Mouse (Mus musculus) gonadal fat pad, adult 2 months (tissue): Measurements from ENCODE around the gene Gm7544. TPM values are rescaled to one million over a fixed set of nuclear protein-coding genes. Genes with fewer than 3 reads are reported as not detected.
"Not testable (repeated sequence)": the region's sequence is repeated elsewhere in the genome, so short reads cannot be mapped to it uniquely, and the experiment has no call there.

Experiments
- DNase-seq: peaks from one replicate; pipeline ENCODE4 v3.0.0-alpha.2; 2012; ENCODE audit warnings: low read depth
- polyA plus RNA-seq: library from polyadenylated mRNA; depleted of rRNA; stranded (reverse); fragments of >200 nt; gene quantifications from 2 replicates; pipeline ENCODE4 v1.2.3, GENCODE M21; 2012; rRNA removed

The Gm7544 gene
- polyA plus RNA-seq, 1 experiment: not detected

DNA sequence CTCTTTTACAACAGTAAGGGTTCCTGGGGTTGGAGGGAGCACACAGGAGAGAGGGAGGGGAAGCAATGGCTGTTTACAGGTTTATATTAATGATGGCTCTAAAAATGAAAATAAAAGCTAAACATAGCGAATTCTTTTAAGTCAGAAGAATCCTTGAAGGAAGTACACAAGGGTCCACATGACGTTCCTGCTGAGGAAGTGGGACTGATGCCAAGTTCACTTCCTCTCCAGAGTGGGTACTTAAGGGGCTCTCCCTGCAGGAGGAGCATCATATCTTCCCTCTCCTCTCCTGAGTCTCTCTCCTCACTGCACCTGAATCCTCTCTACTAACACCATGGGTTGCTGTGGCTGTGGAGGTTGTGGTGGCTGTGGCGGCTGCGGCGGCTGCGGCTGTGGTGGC, 31.2 kb downstream of the Gm7544 start, which contains the start of gene A030014E15Rik:
Gene A030014E15Rik (plus strand): TSS at position 268 of the 400 bp plus-strand sequence.
- DNase-seq: no peak

DNA sequence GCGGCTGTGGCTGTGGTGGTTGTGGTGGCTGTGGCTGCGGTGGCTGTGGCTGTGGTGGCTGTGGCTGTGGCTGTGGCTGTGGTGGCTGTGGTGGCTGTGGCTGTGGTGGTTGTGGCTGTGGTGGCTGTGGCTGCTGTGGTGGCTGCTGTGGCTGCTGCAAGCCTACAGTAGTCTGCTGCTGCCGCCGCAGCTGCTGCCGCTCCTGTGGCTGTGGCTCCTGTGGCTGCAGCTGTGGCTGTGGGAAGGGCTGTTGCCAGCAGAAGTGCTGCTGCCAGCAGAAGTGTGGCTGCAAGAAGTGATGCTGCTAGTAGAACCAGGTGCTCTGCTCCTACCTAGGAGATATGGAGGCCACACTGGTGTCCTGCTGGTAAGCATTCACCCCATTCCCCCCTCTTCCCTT, 42.4 kb downstream of the Gm7544 start:
- DNase-seq: not testable (repeated sequence)

DNA sequence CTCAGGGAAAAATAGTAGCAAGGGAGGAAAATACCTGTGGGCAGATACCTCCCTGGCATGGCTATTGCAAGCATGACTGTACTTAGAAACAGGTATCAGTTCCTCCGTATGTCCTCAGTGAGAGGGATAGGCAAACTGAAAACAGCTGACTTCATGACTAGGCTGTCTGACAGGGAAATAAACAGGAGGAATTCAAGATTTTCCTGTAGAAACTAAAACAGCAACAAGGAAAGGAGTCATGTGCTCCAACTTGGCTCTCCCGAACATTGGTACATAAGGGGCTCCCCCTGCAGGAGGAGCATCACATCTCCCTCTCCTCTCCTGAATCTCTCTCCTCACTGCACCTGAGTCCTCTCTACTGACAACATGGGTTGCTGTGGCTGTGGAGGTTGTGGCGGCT, 42.8 kb downstream of the Gm7544 start, which contains the start of gene A030005L19Rik:
Gene A030005L19Rik (plus strand): TSS at position 301 of the 400 bp plus-strand sequence.
- DNase-seq: no peak

DNA sequence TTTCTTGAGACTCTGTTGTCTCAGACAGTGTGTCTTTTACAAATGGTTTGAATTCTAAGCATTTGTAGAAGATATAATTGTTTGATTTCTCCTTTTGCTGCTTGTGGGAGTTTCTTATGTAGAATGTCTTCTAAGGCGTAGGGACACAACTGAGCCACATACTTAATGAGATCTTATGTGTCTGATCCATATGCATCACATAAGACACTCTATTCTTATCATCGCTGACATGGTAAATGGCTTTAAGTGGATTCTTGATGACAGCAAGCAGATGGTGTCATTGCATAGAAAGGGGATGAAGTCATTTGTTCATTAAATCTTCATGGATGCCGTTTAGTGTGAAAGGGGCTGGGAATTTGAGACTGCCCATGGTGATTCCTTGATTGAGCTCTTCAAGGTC, 49.9 kb downstream of the Gm7544 start:
- DNase-seq: no peak

Other genes starting within 250 kb of the Gm7544 start
- 58.4 and 61.4 TPM in 2 replicates for gene Mff, start 231.1 kb downstream of the Gm7544 start, polyA plus RNA-seq
- not detected in 2 replicates for gene Tm4sf20, start 187.6 kb downstream of the Gm7544 start, polyA plus RNA-seq
- gene Gm47791, start 184.8 kb downstream of the Gm7544 start, polyA plus RNA-seq: not detected in 2 replicates
- 31.3 and 36.8 TPM in 2 replicates for gene Agfg1, start 116.5 kb downstream of the Gm7544 start, polyA plus RNA-seq
- gene A030005L19Rik, start 42.7 kb downstream of the Gm7544 start, polyA plus RNA-seq: 0.19 and 0.49 TPM in 2 replicates
- gene A030014E15Rik, start 31.1 kb downstream of the Gm7544 start, polyA plus RNA-seq: not detected in 2 replicates
- not detected in 2 replicates for gene Gm6217, start 24.6 kb downstream of the Gm7544 start, polyA plus RNA-seq
- not detected in 2 replicates for gene A030003K21Rik, start 12.6 kb downstream of the Gm7544 start, polyA plus RNA-seq
- not detected in 2 replicates for gene Gm47955, start 4.3 kb upstream of the Gm7544 start, polyA plus RNA-seq
- not detected in 2 replicates for gene Gm47959, start 44.5 kb upstream of the Gm7544 start, polyA plus RNA-seq
- gene Slc19a3, start 82.4 kb upstream of the Gm7544 start, polyA plus RNA-seq: 3.0 and 3.5 TPM in 2 replicates
- not detected in 2 replicates for gene Krtap28-10, start 86.5 kb upstream of the Gm7544 start, polyA plus RNA-seq
- gene Gm47969, start 88.9 kb upstream of the Gm7544 start, polyA plus RNA-seq: not detected in 2 replicates
- not detected in 2 replicates for gene A030005K14Rik, start 103.4 kb upstream of the Gm7544 start, polyA plus RNA-seq
- gene Krtap28-13, start 104.9 kb upstream of the Gm7544 start, polyA plus RNA-seq: not detected in 2 replicates
- gene Ccl20, start 160.8 kb upstream of the Gm7544 start, polyA plus RNA-seq: not detected in 2 replicates
- 0.65 and 0.74 TPM in 2 replicates for gene Daw1, start 203.7 kb upstream of the Gm7544 start, polyA plus RNA-seq